ENCODE assay signal across 13 mouse cellular contexts in genomic region chr1:132576845-132577244, GRCm38 (mm10).
"Had no signal": no experiment of that assay in that cellular context is flagged by ENCODE, and none has a peak within 500 bp of the region (broad histone marks: within the 10 kb centered on the region; RNA-seq: fewer than 3 reads in every experiment).

No protein-coding gene starts in this region.

- DNase-seq: gastrocnemius, postnatal 10 days; gastrocnemius, postnatal 25 days; heart, adult 18-20 months; heart, postnatal 10 days; heart, postnatal 4 days; kidney, adult 18-20 months; kidney, adult 8-10 months; kidney, postnatal 10 days; kidney, postnatal 25 days; kidney, postnatal 4 days; liver; liver, embryonic 13.5 days; liver, postnatal 0 days had no signal
